Mouse (Mus musculus): ENCODE measurements around the gene Slc26a11. TPM values are rescaled to one million over a fixed set of nuclear protein-coding genes. Genes with fewer than 3 reads are reported as not detected.

The Slc26a11 gene
- polyA plus RNA-seq, 1 experiment from 2014 or later: 8.4 TPM

DNA sequence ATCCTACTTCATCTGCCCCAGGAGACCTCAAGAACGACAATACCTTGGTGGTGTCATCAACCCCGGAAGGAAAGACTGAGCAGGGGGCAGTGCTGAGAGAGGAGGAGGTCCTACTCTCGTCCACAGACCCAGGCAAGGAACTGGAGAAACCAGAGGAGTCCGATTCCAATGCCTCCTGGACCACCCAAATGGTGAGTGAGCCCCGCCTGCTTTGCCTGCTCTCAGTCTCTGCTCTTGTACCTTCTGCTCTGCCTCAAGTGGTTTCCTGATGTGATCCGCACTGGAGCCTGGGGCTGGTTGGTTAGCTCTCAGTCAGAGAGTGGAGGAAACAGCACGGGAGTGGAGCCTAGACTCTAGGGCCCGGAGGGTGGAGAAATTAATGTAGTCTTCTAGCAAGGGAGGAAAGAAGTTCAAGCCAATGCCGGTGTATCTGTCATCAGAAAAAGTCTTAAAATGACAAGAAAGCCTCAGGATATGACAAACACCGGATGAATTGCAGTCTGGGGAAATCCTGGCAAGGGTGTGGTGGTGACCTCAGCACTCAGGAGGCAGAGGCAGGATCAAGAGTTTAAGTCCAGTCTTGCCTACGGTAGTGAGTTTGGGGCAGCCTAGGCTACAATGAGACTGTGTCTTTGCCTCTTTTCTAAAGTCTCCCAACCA, 47.3 kb downstream of the Slc26a11 start:
- ATAC-seq (replicated peaks; ENCODE audit: low FRiP score, low TSS enrichment, low read depth): no peak
- no peak overlapping the region for H3K27ac ChIP-seq (ENCODE audit: low read depth)

DNA sequence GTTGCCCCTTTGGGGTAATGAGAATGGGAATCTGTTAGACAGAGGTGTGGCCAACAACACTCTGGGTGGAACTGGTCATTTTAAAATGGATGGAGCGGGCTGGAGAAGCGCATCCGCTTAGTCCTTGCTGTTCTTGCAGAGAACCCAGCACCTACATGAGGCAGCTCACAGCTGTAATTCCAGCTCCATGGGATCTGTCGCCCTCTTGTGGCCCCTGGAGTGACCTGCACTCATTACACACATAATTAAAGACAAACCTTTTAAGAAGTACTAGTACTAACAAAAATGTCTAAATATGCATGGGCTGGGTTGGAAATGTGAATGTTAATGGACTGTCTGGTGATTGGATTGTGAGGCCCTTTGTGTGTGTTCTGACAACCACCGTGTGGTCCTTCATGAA, 49.3 kb downstream of the Slc26a11 start:
- H3K27me3 ChIP-seq (replicated peaks; ENCODE audit: control insufficient read depth, insufficient read depth, low read length): no peaks in the 10 kb centered on the region
- H3K9ac ChIP-seq (ENCODE audit: low read length): no peak overlapping the region
- no peaks in the 10 kb centered on the region for H3K4me1 ChIP-seq (replicated peaks; ENCODE audit: control insufficient read depth, insufficient read depth, low read length)
- WGBS: 66% methylated on average over 5 of the region's 5 CpGs
- H3K4me2 ChIP-seq (ENCODE audit: low read length): no peak overlapping the region
- H3K27ac ChIP-seq (ENCODE audit: low read depth): no peak overlapping the region
- H3K4me3 ChIP-seq (ENCODE audit: low read depth, low read length): no peak overlapping the region
- no peaks in the 10 kb centered on the region for H3K36me3 ChIP-seq (ENCODE audit: control insufficient read depth, insufficient read depth, low read length)
- no peak for ATAC-seq (replicated peaks; ENCODE audit: low FRiP score, low TSS enrichment, low read depth)
- peak; percentile 67 for DNase-seq (ENCODE audit: low spot score)
- no peaks in the 10 kb centered on the region for H3K9me3 ChIP-seq (ENCODE audit: control insufficient read depth, low read length)

More for the DNA sequence above, 47.3 kb downstream of the Slc26a11 start:
- Histone ChIP-seq H3K9me3 (ENCODE audit: control insufficient read depth, low read length) (no peaks in the 10 kb centered on the region), H3K9ac (ENCODE audit: low read length) (no peak overlapping the region), H3K4me3 (ENCODE audit: low read depth, low read length) (no peak overlapping the region), H3K4me1 (replicated peaks; ENCODE audit: control insufficient read depth, insufficient read depth, low read length) (no peaks in the 10 kb centered on the region), H3K4me2 (ENCODE audit: low read length) (no peak overlapping the region), H3K27me3 (replicated peaks; ENCODE audit: control insufficient read depth, insufficient read depth, low read length) (no peaks in the 10 kb centered on the region), H3K36me3 (ENCODE audit: control insufficient read depth, insufficient read depth, low read length) (no peaks in the 10 kb centered on the region)
- WGBS: 52% methylated on average over 11 of the region's 11 CpGs
- DNase-seq (ENCODE audit: low spot score): no peak

DNA sequence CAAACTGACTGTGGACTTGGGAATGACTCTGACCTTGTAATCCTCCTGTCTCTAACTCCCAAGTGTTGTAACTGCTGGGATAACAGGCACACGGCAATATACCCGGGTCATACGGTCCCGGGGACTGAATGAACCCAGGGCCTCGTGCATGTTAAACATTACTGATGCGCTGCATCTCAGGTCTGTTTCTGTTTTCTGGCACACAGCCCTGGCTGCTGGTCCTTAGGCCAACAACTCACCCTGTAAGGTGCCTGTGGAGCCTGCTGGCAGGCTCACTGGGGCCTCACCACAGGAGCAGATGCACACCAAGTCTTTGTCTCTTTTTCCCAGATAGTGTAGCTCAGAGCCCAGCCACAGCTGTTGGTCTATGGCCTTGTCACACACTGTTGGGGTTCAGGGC, 52.0 kb downstream of the Slc26a11 start:
- no peak overlapping the region for H3K4me2 ChIP-seq (ENCODE audit: low read length)
- WGBS: 88% methylated on average over 6 of the region's 6 CpGs
- H3K4me1 ChIP-seq (replicated peaks; ENCODE audit: control insufficient read depth, insufficient read depth, low read length): no peaks in the 10 kb centered on the region
- peaks cover 5% of the 10 kb centered on the region for H3K36me3 ChIP-seq (ENCODE audit: control insufficient read depth, insufficient read depth, low read length)
- ATAC-seq (replicated peaks; ENCODE audit: low FRiP score, low TSS enrichment, low read depth): no peak
- DNase-seq (ENCODE audit: low spot score): no peak
- H3K9ac ChIP-seq (ENCODE audit: low read length): no peak overlapping the region
- H3K9me3 ChIP-seq (ENCODE audit: control insufficient read depth, low read length): no peaks in the 10 kb centered on the region
- no peak overlapping the region for H3K4me3 ChIP-seq (ENCODE audit: low read depth, low read length)
- no peaks in the 10 kb centered on the region for H3K27me3 ChIP-seq (replicated peaks; ENCODE audit: control insufficient read depth, insufficient read depth, low read length)
- no peak overlapping the region for H3K27ac ChIP-seq (ENCODE audit: low read depth)

DNA sequence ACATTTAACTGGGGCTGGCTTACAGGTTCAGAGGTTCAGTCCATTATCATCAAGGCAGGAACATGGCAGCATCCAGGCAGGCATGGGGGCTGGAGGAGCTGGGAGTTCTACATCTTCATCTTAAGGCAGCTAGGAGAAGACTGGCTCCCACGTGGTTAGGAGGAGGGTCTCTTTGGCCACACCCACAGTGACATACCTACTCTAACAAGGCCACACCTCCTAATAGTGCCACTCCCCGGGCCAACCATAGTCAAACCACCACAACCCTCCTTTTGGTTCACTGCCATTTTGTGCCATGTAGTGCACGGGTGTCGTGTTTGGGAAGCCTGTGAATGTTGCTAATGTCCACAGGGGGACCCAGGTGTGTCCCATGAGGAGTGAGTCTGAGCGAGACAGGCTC, 52.6 kb downstream of the Slc26a11 start:
- DNase-seq (ENCODE audit: low spot score) (no peak), ATAC-seq (replicated peaks; ENCODE audit: low FRiP score, low TSS enrichment, low read depth) (no peak)
- no peaks in the 10 kb centered on the region for H3K9me3 ChIP-seq (ENCODE audit: control insufficient read depth, low read length)
- H3K27me3 ChIP-seq (replicated peaks; ENCODE audit: control insufficient read depth, insufficient read depth, low read length): no peaks in the 10 kb centered on the region
- no peak overlapping the region for H3K27ac ChIP-seq (ENCODE audit: low read depth)
- peaks cover 5% of the 10 kb centered on the region for H3K36me3 ChIP-seq (ENCODE audit: control insufficient read depth, insufficient read depth, low read length)
- no peak overlapping the region for H3K9ac ChIP-seq (ENCODE audit: low read length)
- no peak overlapping the region for H3K4me2 ChIP-seq (ENCODE audit: low read length)
- H3K4me3 ChIP-seq (ENCODE audit: low read depth, low read length): no peak overlapping the region
- WGBS: 54% methylated on average over 5 of the region's 5 CpGs
- H3K4me1 ChIP-seq (replicated peaks; ENCODE audit: control insufficient read depth, insufficient read depth, low read length): no peaks in the 10 kb centered on the region

DNA sequence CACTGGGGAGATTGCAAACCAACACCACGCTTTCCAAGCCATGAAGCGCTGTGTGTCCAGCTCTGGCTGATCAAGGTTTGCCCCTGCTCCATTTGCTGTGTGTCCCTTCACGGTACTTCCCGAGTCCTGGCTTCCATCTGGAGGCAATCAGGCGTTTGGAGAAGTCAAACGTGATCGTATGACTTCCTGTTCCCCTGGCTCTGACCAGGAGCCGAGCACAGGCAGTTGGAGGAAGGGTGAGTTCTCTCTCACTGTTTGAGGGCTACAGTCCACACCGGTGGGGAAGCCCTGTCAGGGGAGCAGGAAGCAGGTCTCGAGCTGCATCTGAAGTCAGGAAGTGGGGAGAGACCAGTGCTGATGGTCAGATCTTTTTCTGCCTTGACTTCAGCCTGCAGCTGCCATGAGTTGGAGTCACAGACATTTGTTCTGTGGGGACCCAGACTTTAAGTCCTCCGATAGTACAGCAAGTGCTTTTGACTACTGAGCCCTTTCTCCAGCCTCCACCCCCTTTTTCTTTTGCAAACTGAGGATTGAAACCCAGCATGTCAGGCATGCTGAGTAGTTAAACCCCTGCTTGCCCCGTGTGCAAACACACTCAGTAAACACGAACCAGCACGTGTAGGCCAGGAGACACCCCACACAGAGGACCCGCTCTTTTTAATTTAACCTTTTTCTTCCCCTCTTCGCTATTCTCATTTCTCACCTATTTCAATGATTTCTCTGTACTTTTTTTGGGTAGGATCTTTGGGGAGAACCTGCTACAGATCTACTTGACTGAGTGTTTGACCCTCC, 64.2 kb downstream of the Slc26a11 start:
- no peak for ATAC-seq (replicated peaks; ENCODE audit: low FRiP score, low TSS enrichment, low read depth)
- H3K4me2 ChIP-seq (ENCODE audit: low read length): no peak overlapping the region
- 36% methylated on average over 16 of the region's 16 CpGs for WGBS

DNA sequence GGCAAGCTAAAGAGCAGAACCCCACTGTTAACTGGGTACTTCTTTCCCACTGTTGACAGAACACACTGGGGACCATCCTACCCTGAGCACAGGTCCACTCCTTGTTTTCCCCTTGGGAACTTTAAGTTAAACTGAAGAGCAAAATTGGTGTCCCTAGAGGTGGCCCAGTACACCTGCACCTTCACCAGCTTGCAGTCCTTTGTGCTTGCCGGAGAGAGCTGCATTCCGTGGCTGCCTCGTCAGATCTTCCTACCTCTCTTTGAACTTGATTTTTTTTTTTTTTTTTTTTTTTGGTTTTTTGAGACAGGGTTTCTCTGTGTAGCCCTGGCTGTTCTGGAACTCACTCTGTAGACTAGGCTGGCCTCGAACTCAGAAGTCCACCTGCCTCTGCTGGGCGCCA, 65.1 kb downstream of the Slc26a11 start:
- H3K27ac ChIP-seq (ENCODE audit: low read depth): no peak overlapping the region
- H3K36me3 ChIP-seq (ENCODE audit: control insufficient read depth, insufficient read depth, low read length): peaks cover 27% of the 10 kb centered on the region
- H3K4me1 ChIP-seq (replicated peaks; ENCODE audit: control insufficient read depth, insufficient read depth, low read length): no peaks in the 10 kb centered on the region
- no peak for DNase-seq (ENCODE audit: low spot score)
- no peak overlapping the region for H3K4me3 ChIP-seq (ENCODE audit: low read depth, low read length)
- no peak overlapping the region for H3K9ac ChIP-seq (ENCODE audit: low read length)
- 75% methylated on average over 5 of the region's 5 CpGs for WGBS
- no peak for ATAC-seq (replicated peaks; ENCODE audit: low FRiP score, low TSS enrichment, low read depth)
- no peak overlapping the region for H3K4me2 ChIP-seq (ENCODE audit: low read length)
- H3K9me3 ChIP-seq (ENCODE audit: control insufficient read depth, low read length): no peaks in the 10 kb centered on the region
- H3K27me3 ChIP-seq (replicated peaks; ENCODE audit: control insufficient read depth, insufficient read depth, low read length): no peaks in the 10 kb centered on the region

More for the DNA sequence above, 64.2 kb downstream of the Slc26a11 start:
- Histone ChIP-seq H3K4me3 (ENCODE audit: low read depth, low read length) (no peak overlapping the region), H3K36me3 (ENCODE audit: control insufficient read depth, insufficient read depth, low read length) (peaks cover 27% of the 10 kb centered on the region), H3K27ac (ENCODE audit: low read depth) (no peak overlapping the region), H3K27me3 (replicated peaks; ENCODE audit: control insufficient read depth, insufficient read depth, low read length) (no peaks in the 10 kb centered on the region), H3K9ac (ENCODE audit: low read length) (no peak overlapping the region), H3K9me3 (ENCODE audit: control insufficient read depth, low read length) (no peaks in the 10 kb centered on the region), H3K4me1 (replicated peaks; ENCODE audit: control insufficient read depth, insufficient read depth, low read length) (no peaks in the 10 kb centered on the region)
- DNase-seq (ENCODE audit: low spot score): no peak

DNA sequence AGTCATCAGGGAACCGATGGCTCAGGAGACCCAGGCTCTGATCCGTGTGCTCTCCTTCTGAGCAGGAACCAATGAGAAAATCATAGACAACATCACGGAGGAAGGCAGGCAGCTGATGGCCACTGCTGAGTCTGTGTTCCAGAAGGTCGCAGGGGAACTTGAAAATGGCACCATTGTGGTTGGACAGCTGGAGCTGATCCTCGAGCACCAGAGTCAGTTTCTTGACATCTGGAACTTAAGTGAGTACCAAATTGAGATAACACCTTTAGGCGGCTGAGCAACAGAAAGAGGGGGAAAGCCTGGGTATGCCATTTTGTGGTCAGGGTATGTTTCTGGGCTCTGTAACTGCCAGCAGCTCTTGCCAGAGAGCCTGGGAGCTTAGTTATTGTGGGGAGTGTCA, 72.1 kb downstream of the Slc26a11 start:
- DNase-seq (ENCODE audit: low spot score): no peak
- no peak for ATAC-seq (replicated peaks; ENCODE audit: low FRiP score, low TSS enrichment, low read depth)
- Histone ChIP-seq H3K9ac (ENCODE audit: low read length) (no peak overlapping the region), H3K4me2 (ENCODE audit: low read length) (no peak overlapping the region), H3K27me3 (replicated peaks; ENCODE audit: control insufficient read depth, insufficient read depth, low read length) (no peaks in the 10 kb centered on the region), H3K27ac (ENCODE audit: low read depth) (no peak overlapping the region), H3K9me3 (ENCODE audit: control insufficient read depth, low read length) (no peaks in the 10 kb centered on the region), H3K36me3 (ENCODE audit: control insufficient read depth, insufficient read depth, low read length) (0 out of 2 replicates have a peak, but pooled peaks cover 17% of the 10 kb centered on the region), H3K4me3 (ENCODE audit: low read depth, low read length) (no peak overlapping the region), H3K4me1 (replicated peaks; ENCODE audit: control insufficient read depth, insufficient read depth, low read length) (no peaks in the 10 kb centered on the region)
- 81% methylated on average over 6 of the region's 6 CpGs for WGBS

DNA sequence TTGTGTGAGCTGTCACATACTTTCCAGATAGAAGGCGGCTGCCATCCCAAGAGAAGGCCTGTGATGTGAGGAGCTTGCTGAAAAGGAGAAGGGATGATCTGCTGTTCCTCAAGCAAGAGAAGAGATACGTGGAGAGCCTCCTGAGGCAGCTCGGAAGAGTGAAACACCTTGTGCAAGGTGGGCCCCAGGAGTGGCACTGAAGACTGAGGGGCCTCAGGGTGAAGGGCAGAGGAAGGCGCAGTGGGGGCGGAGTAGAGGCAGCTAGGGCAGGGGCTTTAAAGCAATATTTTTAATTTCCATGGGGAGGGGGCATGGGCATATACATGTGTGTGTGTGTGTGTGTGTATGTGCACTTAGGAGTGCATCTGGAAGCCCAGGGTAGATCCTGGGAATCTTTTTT, 72.6 kb downstream of the Slc26a11 start:
- H3K4me2 ChIP-seq (ENCODE audit: low read length): peak overlapping the region; percentile 46; the same call in 1 of the 2 replicates
- 88% methylated on average over 5 of the region's 5 CpGs for WGBS
- no peaks in the 10 kb centered on the region for H3K9me3 ChIP-seq (ENCODE audit: control insufficient read depth, low read length)
- no peaks in the 10 kb centered on the region for H3K27me3 ChIP-seq (replicated peaks; ENCODE audit: control insufficient read depth, insufficient read depth, low read length)
- no peak overlapping the region for H3K9ac ChIP-seq (ENCODE audit: low read length)
- H3K4me3 ChIP-seq (ENCODE audit: low read depth, low read length): no peak overlapping the region
- DNase-seq (ENCODE audit: low spot score): no peak
- H3K27ac ChIP-seq (ENCODE audit: low read depth): no peak overlapping the region
- 0 out of 2 replicates have a peak, but pooled peaks have one; percentile 8 for ATAC-seq (replicated peaks; ENCODE audit: low FRiP score, low TSS enrichment, low read depth)
- H3K36me3 ChIP-seq (ENCODE audit: control insufficient read depth, insufficient read depth, low read length): 0 out of 2 replicates have a peak, but pooled peaks cover 16% of the 10 kb centered on the region
- H3K4me1 ChIP-seq (replicated peaks; ENCODE audit: control insufficient read depth, insufficient read depth, low read length): no peaks in the 10 kb centered on the region
